Mouse (Mus musculus) cortical plate, adult 2 months (tissue): ENCODE measurements at regions not wholly inside any gene's neighbourhood (a gene's known extent, or its start where the extent isn't known, plus 50 kb on each side); places are given as distances from the start of the nearest gene placed in this dataset.

ENCODE experiments used
- H3K27ac ChIP-seq: fragments of 200-500 bp; 2 replicates; pipeline ENCODE4 v1.5.1; 2012; ENCODE audit warnings: low read length, control low read depth, inconsistent platforms; ENCODE audit not compliant: insufficient read depth
- H3K4me1 ChIP-seq: fragments of 200-500 bp; 2 replicates; pipeline ENCODE4 v1.6.1; 2011; ENCODE audit warnings: low read length; ENCODE audit not compliant: control insufficient read depth, insufficient read depth
- H3K4me3 ChIP-seq: fragments of 200-500 bp; 2 replicates; pipeline ENCODE4 v1.5.1; 2011; ENCODE audit warnings: mild to moderate bottlenecking, low read length, control low read depth; ENCODE audit not compliant: insufficient read depth
- CTCF ChIP-seq: fragments of 200-500 bp; IDR thresholded peaks from 2 replicates; pipeline ENCODE4 v1.5.1; 2011; ENCODE audit warnings: mild to moderate bottlenecking, control low read depth, low read length; ENCODE audit not compliant: insufficient read depth; ENCODE audit errors: extremely low read depth
- POLR2A ChIP-seq: fragments of 200-500 bp; IDR thresholded peaks from 2 replicates; pipeline ENCODE4 v1.6.1; 2011; ENCODE audit warnings: mild to moderate bottlenecking, low read length, control low read depth; ENCODE audit not compliant: insufficient read depth; ENCODE audit errors: extremely low read depth

DNA sequence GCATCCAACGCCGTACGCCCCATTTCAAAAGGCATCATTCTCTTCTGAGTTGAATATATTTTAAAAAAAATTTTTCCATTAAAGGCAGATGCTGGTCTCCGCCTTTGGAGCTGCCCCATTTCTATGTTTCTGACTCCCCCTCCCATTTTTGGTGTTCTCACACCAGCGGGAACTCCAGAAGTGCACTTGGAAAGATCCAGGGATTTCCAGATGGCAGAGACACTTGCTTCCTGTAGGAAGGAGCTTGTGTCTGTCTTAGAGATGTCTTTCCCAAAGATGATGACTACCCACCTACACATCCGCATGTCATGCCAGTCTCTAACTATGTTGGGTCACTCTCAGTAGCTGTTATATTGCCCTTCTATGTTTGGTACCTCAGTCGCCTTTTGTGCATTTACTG is 87.8 kb downstream of the Dact1 start:
- Histone ChIP-seq H3K4me3 (no peak overlapping the region), H3K27ac (no peak overlapping the region), H3K4me1 (peaks cover 2% of the 10 kb centered on the region; the same call in 1 of the 2 replicates)
- no peak for TF ChIP-seq POLR2A
- no peak for TF ChIP-seq CTCF

DNA sequence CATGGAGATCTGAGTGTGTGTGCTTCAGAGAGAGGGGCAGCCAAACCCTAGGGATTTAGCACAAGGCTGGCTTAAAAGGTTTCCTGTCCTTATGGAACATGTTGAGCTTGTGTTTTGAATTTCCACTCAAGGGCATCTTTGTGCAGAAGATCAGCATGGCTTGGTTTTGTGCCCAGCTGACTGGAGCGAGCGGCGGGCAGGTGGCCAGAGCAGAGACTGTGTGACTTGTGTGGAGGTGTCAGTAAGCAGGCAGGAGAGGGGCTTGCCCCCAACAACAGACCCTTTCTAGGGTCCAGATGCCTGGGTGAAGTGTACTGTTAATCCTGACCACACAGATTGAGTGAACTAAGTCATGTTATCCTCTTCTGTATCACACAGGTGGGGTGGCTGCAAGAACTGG is 89.0 kb downstream of the Dact1 start:
- Histone ChIP-seq H3K4me3 (no peak overlapping the region), H3K27ac (no peak overlapping the region), H3K4me1 (peaks cover 2% of the 10 kb centered on the region; the same call in 1 of the 2 replicates)
- TF ChIP-seq CTCF (no peak), POLR2A (no peak)

DNA sequence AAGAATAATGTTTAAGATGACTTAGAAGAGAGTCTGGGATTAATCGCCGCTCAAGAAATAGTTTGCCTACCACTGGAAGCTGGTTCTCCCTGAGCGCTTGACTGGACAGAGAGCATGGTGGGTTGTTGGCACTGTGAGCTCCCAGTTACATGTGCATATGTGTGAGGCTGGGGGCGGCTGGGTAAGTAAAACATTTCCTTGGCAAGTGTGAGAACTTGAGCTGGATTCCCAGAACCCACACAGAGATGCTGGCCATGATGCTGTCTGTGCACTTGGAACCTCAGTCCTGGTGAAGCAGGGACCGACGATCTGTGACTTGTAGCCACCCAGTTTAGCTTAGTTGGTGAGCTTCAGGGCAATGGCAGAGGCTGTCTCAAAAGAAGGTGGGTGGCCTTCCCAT is 90.5 kb downstream of the Dact1 start:
- Histone ChIP-seq H3K27ac (no peak overlapping the region), H3K4me1 (peaks cover 2% of the 10 kb centered on the region; the same call in 1 of the 2 replicates), H3K4me3 (no peak overlapping the region)
- TF ChIP-seq POLR2A (no peak), CTCF (no peak)

DNA sequence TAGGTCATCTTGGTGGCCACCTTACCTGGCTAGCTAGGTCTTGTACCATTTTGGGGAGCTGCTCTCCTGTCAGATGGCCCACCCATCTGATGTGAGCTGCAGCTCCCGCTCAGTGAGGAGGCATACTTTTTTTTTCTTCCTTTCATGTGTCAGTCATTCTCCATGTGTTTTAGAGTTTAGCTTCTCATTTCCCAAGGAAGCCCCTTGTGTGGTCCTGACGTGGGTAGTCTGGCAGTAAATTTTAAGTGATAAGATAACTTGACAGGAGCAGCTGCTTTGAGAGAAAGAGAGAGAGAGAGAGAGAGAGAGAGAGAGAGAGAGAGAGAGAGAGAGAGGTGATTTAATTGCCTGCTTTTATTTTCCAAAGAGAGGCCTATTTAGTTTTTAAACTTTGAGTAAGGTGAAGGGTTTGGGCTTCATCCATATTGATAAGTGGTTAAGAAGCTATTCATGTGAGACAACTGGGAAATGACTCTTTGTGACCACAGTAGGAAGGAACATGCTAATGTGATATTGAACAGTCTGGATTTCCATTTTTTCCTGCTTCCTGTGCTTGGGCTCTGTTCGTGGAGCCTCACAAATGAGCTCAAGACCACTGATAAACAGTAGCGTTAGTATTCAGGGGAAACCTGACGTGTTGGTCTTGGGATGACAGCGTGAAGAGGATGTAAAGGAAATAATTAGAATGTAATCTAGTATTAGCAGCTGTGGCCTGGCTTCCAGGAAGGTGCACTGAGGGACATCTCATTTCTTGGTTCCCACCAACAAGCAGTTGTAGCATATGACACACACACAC is 92.1 kb downstream of the Dact1 start:
- Histone ChIP-seq H3K4me1 (peaks cover 2% of the 10 kb centered on the region; the same call in 1 of the 2 replicates), H3K4me3 (no peak overlapping the region), H3K27ac (no peak overlapping the region)
- TF ChIP-seq POLR2A: no peak
- TF ChIP-seq CTCF: no peak

DNA sequence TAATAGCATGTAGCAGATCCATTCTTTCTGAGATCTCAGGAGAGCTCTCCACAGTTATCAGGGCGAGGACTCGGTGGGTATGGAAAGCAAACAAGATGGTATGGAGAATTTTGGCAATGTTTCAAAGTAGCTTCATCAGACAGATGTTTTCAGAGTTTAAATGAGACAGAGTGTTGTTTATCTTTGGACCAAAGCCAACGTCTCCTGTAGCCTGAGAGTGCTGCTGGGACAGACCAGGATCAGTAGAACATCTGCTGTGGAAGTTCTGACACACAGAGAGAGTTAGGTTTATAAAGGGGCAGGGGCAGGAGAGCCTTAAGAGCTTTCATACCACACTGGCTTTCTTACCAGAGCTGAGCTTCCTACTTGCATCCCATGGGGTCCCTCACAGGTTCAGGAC is 97.6 kb downstream of the Dact1 start:
- Histone ChIP-seq H3K4me1 (no peaks in the 10 kb centered on the region), H3K27ac (no peak overlapping the region), H3K4me3 (no peak overlapping the region)
- TF ChIP-seq CTCF: no peak

DNA sequence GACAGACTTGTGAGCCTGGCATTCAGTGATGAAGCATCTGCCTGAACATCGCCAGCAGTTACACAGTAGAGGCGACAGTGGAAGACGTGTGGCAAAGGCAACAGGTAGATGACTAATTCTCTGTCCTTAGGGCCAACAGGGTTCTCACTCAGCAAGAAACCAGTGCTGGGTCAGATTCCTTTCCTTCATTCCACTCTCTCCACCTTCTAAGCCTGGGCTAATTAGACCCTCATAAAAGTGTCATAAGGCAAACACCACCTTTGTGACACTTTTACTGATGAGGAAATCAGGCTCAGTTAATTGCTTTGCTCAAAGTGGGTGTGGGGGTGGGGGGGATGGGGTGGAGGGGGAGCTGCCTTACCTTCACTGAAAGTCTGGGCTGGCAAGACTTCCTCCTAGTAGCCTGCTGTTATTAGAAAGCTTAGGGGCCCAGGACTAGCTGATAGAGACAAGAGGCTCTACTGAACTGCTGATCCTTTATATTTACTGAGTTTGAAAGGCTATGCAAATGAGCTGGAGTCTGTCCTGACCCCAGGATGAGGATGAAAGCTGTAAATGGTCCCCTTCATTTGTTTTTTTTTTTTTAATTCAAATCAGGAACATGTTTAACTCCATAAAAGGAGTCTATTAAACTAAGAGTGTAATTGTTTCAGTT is 98.8 kb downstream of the Dact1 start:
- no peak for TF ChIP-seq CTCF
- TF ChIP-seq POLR2A: no peak

DNA sequence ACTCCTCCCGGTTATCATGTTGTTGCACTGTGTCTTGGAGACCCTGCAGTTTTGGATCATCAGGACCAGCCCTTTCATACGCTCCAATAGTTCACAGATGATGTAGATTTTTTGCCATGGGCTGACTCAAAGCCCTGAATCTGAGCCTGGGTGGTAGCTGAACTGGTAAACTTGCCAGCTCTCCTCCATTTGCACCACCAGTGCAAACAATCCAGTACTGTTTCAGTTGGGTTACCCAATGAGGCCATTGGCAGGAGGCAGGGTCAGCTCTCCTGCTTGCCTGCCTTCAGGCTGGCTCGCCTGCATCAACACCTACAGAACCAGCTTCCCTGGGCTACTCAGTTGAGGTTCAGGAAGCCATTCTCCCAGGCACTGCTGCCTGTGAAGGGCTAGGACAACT is 102.6 kb downstream of the Dact1 start:
- TF ChIP-seq CTCF (no peak), POLR2A (no peak)
- H3K27ac ChIP-seq: no peak overlapping the region
- no peaks in the 10 kb centered on the region for H3K4me1 ChIP-seq
- no peak overlapping the region for H3K4me3 ChIP-seq

More for the DNA sequence above, 98.8 kb downstream of the Dact1 start:
- no peaks in the 10 kb centered on the region for H3K4me1 ChIP-seq
- no peak overlapping the region for H3K4me3 ChIP-seq
- H3K27ac ChIP-seq: no peak overlapping the region

DNA sequence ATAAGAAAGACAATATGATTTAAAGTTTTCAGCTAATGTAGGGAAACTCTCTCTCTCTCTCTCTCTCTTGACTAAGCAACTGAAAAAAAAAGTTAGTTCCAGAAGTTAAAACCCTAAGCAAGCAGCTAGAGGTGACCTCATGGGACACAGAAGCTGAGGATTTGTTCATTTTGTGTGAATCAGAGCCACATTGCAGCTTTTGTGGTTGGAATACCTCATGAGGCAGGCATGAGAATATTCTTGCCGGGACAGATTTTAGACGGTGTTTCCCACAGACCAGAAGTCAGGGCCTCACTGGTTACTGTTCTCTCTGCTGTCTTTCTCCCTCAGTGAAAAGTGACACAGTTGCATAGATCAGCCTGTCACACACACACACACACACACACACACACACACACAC is 107.3 kb downstream of the Dact1 start:
- no peak overlapping the region for H3K27ac ChIP-seq
- H3K4me1 ChIP-seq: no peaks in the 10 kb centered on the region
- H3K4me3 ChIP-seq: no peak overlapping the region
- TF ChIP-seq CTCF: no peak
- no peak for TF ChIP-seq POLR2A

DNA sequence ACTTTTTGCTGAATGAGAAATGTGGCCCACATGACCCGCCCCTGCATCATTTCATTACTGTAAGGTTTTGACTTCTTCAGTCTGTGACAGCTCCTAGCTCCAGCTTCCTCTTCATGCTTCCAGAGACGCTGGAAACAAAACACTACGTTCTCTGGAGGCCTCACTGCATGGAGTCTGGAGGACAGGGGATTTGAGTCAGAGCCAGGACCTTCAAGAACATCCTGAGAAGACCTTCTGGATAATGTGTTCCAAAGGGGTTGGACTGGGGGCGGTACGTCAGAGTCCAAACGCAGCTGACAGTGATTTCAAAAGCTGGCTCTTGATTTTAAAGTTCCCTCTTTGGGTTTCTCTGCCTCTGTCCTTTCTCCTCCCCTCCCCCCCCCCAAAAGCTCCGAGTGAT is 108.5 kb downstream of the Dact1 start:
- H3K4me1 ChIP-seq: no peaks in the 10 kb centered on the region
- no peak overlapping the region for H3K27ac ChIP-seq
- no peak overlapping the region for H3K4me3 ChIP-seq
- no peak for TF ChIP-seq POLR2A
- no peak for TF ChIP-seq CTCF

DNA sequence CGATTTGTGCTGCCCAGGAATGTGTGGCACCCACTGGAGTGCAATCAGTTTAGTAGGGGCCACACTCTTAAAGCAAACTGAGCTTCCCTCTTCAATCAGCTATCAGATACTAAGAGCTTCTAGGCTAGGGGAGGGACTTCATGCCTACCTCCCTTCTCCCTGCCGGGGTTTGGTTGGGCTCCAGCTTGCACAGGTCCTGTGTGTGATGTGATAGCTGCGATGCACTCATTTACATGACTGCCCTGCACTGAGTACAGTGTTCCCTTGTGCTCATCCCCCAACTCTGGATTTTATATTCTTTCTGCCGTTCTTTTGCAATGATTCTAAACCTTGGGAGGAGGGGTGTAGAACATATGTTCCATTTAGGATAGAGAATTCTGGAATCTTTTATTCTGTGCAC is 109.5 kb downstream of the Dact1 start:
- no peak for TF ChIP-seq POLR2A
- TF ChIP-seq CTCF: no peak
- H3K4me1 ChIP-seq: no peaks in the 10 kb centered on the region
- H3K27ac ChIP-seq: no peak overlapping the region
- no peak overlapping the region for H3K4me3 ChIP-seq
